Mouse (Mus musculus) midbrain, postnatal 0 days (tissue): Measurements from ENCODE around the gene Slc25a23. TPM values are rescaled to one million over a fixed set of nuclear protein-coding genes. Genes with fewer than 3 reads are reported as not detected.

Source experiments
- ATAC-seq: fragments of 200-750 bp; cut with Nextera tagmentation; 2 replicates; pipeline ENCODE4 v1.8.0; 2017; ENCODE audit warnings: moderate number of reproducible peaks, mild to moderate bottlenecking, moderate TSS enrichment, moderate library complexity; ENCODE audit not compliant: low FRiP score
- DNase-seq: peaks from one replicate; pipeline ENCODE4 v3.0.0-alpha.2; 2015; ENCODE audit warnings: low spot score
- H3K27ac ChIP-seq: fragments of 300-500 bp; sonication (generic); 2 replicates; pipeline ENCODE4 v1.5.1; 2014; ENCODE audit warnings: low read depth, mild to moderate bottlenecking, low read length, mixed read lengths
- H3K27me3 ChIP-seq: fragments of 300-500 bp; sonication (generic); 2 replicates; pipeline ENCODE4 v1.6.1; 2014; ENCODE audit warnings: low read length, control low read depth, mixed read lengths; ENCODE audit not compliant: insufficient read depth
- H3K36me3 ChIP-seq: fragments of 300-500 bp; sonication (generic); 2 replicates; pipeline ENCODE4 v1.6.1; 2014; ENCODE audit warnings: low read length, control low read depth, mixed read lengths; ENCODE audit not compliant: insufficient read depth
- H3K4me1 ChIP-seq: fragments of 300-500 bp; sonication (generic); 2 replicates; pipeline ENCODE4 v1.6.1; 2014; ENCODE audit warnings: mild to moderate bottlenecking, control low read depth, antibody characterized with exemption, low read length, mixed read lengths; ENCODE audit not compliant: insufficient read depth
- H3K4me2 ChIP-seq: fragments of 300-500 bp; sonication (generic); 2 replicates; pipeline ENCODE4 v1.6.1; 2014; ENCODE audit warnings: low read depth, mild to moderate bottlenecking, low read length, mixed read lengths; ENCODE audit not compliant: poor library complexity, severe bottlenecking
- H3K4me3 ChIP-seq: fragments of 300-500 bp; sonication (generic); 2 replicates; pipeline ENCODE4 v1.5.1; 2014; ENCODE audit warnings: low read depth, mild to moderate bottlenecking, low read length, moderate library complexity
- H3K9ac ChIP-seq: fragments of 300-500 bp; sonication (generic); replicated peaks from 2 replicates; pipeline ENCODE4 v1.6.1; 2014; ENCODE audit warnings: mild to moderate bottlenecking, low read length, moderate library complexity, mixed read lengths; ENCODE audit not compliant: poor library complexity, severe bottlenecking
- H3K9me3 ChIP-seq: fragments of 300-500 bp; sonication (generic); 2 replicates; pipeline ENCODE4 v1.6.1; 2016; ENCODE audit warnings: low read length, control low read depth
- CTCF ChIP-seq: IDR thresholded peaks from 2 replicates; pipeline ENCODE4 v1.5.1; 2016; ENCODE audit warnings: antibody characterized with exemption, mild to moderate bottlenecking
- WGBS: fragments of 180-500 bp; shearing (Covaris S2); extraction: QIAGEN DNeasy Blood & Tissue Kit; methylation state at CpG from one replicate; pipeline ENCODE4 v1.1.7; 2014; 5-methylcytosine and 5-hydroxymethylcytosine counted together
- polyA plus RNA-seq: library from polyadenylated mRNA; unstranded; fragments of >200 nt; fragmentation: Nextera tagmentation; extraction: Ambion mirVana; gene quantifications from 2 replicates; pipeline ENCODE4 v1.2.1, GENCODE M21; 2015
- total RNA-seq: library from RNA; depleted of rRNA; stranded (reverse); fragments of >200 nt; gene quantifications from 2 replicates; pipeline ENCODE4 v1.2.3, GENCODE M21; 2014

Slc25a23 gene
- total and polyA plus RNA-seq, 2 experiments from 2014 or later = 44.5 to 146 TPM

- H3K9me3 ChIP-seq = no peaks in the 10 kb centered on the region
- no peaks in the 10 kb centered on the region for H3K27me3 ChIP-seq
- H3K27ac ChIP-seq = no peak within 1 kb of the TSS
- H3K4me1 ChIP-seq = peaks cover 2% of the 10 kb centered on the region; the same call in 1 of the 2 replicates
- ATAC-seq (peak; percentile 76), DNase-seq (peak; percentile 44)
- H3K4me2 ChIP-seq = peak within 1 kb of the TSS; percentile 81
- WGBS = under 1% methylated on average over 50 of the region's 61 CpGs
- peak within 1 kb of the TSS; percentile 65 for H3K4me3 ChIP-seq
- peak within 1 kb of the TSS; percentile 70 for H3K9ac ChIP-seq
- no peak for TF ChIP-seq CTCF
- H3K36me3 ChIP-seq = no peaks in the 10 kb centered on the region
Observed at GRCm38 (mm10) chr17:57105181-57106034, 45.7 kb upstream of the Slc25a23 start, which contains the start of gene Tnfsf9. Gene Tnfsf9 (plus strand): TSS chr17:57105325.

GRCm38 (mm10) chr17:57104496-57104895 is 44.8 kb upstream of the Slc25a23 start:
- H3K9me3 ChIP-seq = no peaks in the 10 kb centered on the region
- no peak overlapping the region for H3K9ac ChIP-seq
- ATAC-seq (no peak), DNase-seq (no peak)
- no peak overlapping the region for H3K27ac ChIP-seq
- H3K4me1 ChIP-seq = peaks cover 2% of the 10 kb centered on the region; the same call in 1 of the 2 replicates
- TF ChIP-seq CTCF = no peak
- no peaks in the 10 kb centered on the region for H3K36me3 ChIP-seq
- 46% methylated on average over 4 of the region's 4 CpGs for WGBS
- peak overlapping the region; percentile 81 for H3K4me2 ChIP-seq
- peak overlapping the region; percentile 65 for H3K4me3 ChIP-seq
- no peaks in the 10 kb centered on the region for H3K27me3 ChIP-seq

GRCm38 (mm10) chr17:57102276-57102675 is 42.6 kb upstream of the Slc25a23 start:
- Histone ChIP-seq H3K4me2 (no peak overlapping the region), H3K9ac (no peak overlapping the region), H3K4me1 (peaks cover 2% of the 10 kb centered on the region; the same call in 1 of the 2 replicates), H3K4me3 (no peak overlapping the region), H3K9me3 (no peaks in the 10 kb centered on the region), H3K36me3 (no peaks in the 10 kb centered on the region), H3K27me3 (no peaks in the 10 kb centered on the region), H3K27ac (no peak overlapping the region)
- 91% methylated on average over 2 of the region's 2 CpGs for WGBS
- ATAC-seq (no peak), DNase-seq (no peak)
- TF ChIP-seq CTCF = no peak

- H3K9ac ChIP-seq = no peak overlapping the region
- H3K27me3 ChIP-seq = no peaks in the 10 kb centered on the region
- no peak overlapping the region for H3K27ac ChIP-seq
- no peak overlapping the region for H3K4me3 ChIP-seq
- peak; percentile 17 for DNase-seq
- no peak for ATAC-seq
- H3K4me1 ChIP-seq = no peaks in the 10 kb centered on the region; the same call in 1 of the 2 replicates
- TF ChIP-seq CTCF = no peak
- 8% methylated on average over 10 of the region's 10 CpGs for WGBS
- no peaks in the 10 kb centered on the region for H3K9me3 ChIP-seq
- no peak overlapping the region for H3K4me2 ChIP-seq
- H3K36me3 ChIP-seq = no peaks in the 10 kb centered on the region
Observed at GRCm38 (mm10) chr17:57099629-57100325, 40.1 kb upstream of the Slc25a23 start.

GRCm38 (mm10) chr17:57098321-57098720 is 38.7 kb upstream of the Slc25a23 start:
- Histone ChIP-seq H3K27ac (no peak overlapping the region), H3K9ac (no peak overlapping the region), H3K4me2 (no peak overlapping the region), H3K27me3 (no peaks in the 10 kb centered on the region), H3K4me1 (no peaks in the 10 kb centered on the region; the same call in 1 of the 2 replicates), H3K36me3 (no peaks in the 10 kb centered on the region), H3K9me3 (no peaks in the 10 kb centered on the region), H3K4me3 (no peak overlapping the region)
- no peak for ATAC-seq
- no peak for DNase-seq
- WGBS = 82% methylated on average over 5 of the region's 5 CpGs
- no peak for TF ChIP-seq CTCF

GRCm38 (mm10) chr17:57096623-57096920 is 36.9 kb upstream of the Slc25a23 start:
- DNase-seq (peak; percentile 71), ATAC-seq (peak; percentile 69)
- WGBS = 2% methylated on average over 11 of the region's 11 CpGs
- H3K27me3 ChIP-seq = no peaks in the 10 kb centered on the region
- H3K9ac ChIP-seq = no peak overlapping the region
- H3K4me1 ChIP-seq = no peaks in the 10 kb centered on the region; the same call in 1 of the 2 replicates
- no peaks in the 10 kb centered on the region for H3K9me3 ChIP-seq
- H3K4me2 ChIP-seq = peak overlapping the region; percentile 48
- peak; percentile 91 for TF ChIP-seq CTCF
- peak overlapping the region; percentile 15 for H3K4me3 ChIP-seq
- no peaks in the 10 kb centered on the region for H3K36me3 ChIP-seq
- H3K27ac ChIP-seq = no peak overlapping the region
